Mouse (Mus musculus): ENCODE measurements around the gene Mmp15. TPM values are rescaled to one million over a fixed set of nuclear protein-coding genes. Genes with fewer than 3 reads are reported as not detected.

Mmp15 gene
- polyA plus RNA-seq, 1 experiment: 1.4 TPM

DNA sequence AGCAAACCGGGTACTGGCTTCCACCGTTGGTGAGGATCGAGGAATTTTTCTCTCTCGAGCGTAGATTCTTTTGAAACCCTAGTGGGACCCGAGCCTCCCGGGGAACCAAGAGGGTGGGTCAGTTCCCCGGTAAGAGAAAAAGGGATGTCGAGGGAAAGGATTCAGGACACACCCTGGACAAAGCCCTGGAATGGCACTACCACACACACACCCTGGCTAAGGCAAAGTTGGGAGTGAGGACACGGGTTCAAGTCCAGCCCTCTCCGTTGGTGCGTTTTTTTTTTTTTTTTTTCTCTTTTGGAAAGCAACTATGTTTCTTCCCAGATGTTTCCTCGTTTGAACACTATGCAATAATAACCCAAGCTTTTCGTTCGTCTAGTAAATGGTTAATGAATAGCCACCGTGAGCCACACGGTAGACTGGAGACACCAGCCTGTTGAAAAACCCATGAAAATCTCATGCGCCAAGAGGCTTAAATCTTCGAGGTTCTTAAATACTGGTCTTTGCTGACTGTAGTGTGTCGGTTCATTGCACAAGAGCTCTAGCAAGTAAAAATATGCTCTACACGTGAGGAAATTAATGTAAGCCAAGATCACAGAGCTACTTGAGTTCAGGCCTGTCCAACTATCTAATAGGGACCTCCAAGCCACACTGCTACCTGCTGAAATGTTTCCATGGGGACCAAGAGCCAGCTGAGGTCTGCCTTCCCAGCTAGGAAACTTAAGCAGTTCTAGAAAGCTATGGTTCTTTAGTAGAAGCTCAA, 19.4 kb upstream of the Mmp15 start:
- peak overlapping the region; percentile 94 for H3K4me3 ChIP-seq (ENCODE audit: insufficient read depth, low read length)
- peaks cover 3% of the 10 kb centered on the region; the same call in 1 of the 2 replicates for H3K4me1 ChIP-seq (ENCODE audit: control insufficient read depth, insufficient read depth, low read length)
- no peak for TF ChIP-seq POLR2A (IDR thresholded peaks at IDR 0.05; ENCODE audit: low read depth, low read length)
- no peak for TF ChIP-seq CTCF (IDR thresholded peaks at IDR 0.05; ENCODE audit: borderline replicate concordance, insufficient read depth, low read length)
- peak overlapping the region; percentile 63 for H3K27ac ChIP-seq (ENCODE audit: insufficient read depth, low read length)

DNA sequence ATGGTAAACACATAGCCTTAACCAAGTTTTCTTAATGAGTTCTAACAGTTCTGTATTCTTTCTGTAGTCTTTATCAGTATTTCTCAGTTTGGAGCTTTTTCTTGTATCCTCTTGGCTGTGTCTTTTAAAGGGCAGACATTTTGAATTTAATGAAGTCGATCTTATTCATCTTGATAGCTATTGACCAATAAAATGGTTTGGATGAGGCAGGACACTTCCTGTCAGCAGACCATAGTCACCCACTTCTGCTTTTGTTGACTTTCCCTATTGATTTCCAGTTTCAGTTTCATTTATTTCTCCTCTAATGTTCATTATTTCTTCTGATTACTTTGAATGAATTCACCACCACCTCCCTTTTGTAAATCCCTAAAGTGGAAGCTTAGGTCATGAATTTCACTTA, 16.4 kb upstream of the Mmp15 start:
- TF ChIP-seq POLR2A (IDR thresholded peaks at IDR 0.05; ENCODE audit: low read depth, low read length) (no peak), CTCF (IDR thresholded peaks at IDR 0.05; ENCODE audit: borderline replicate concordance, insufficient read depth, low read length) (no peak)
- H3K4me3 ChIP-seq (ENCODE audit: insufficient read depth, low read length): no peak overlapping the region
- H3K4me1 ChIP-seq (ENCODE audit: control insufficient read depth, insufficient read depth, low read length): 0 out of 2 replicates have a peak, but pooled peaks cover 3% of the 10 kb centered on the region
- no peak overlapping the region; the same call in 1 of the 2 replicates for H3K27ac ChIP-seq (ENCODE audit: insufficient read depth, low read length)

DNA sequence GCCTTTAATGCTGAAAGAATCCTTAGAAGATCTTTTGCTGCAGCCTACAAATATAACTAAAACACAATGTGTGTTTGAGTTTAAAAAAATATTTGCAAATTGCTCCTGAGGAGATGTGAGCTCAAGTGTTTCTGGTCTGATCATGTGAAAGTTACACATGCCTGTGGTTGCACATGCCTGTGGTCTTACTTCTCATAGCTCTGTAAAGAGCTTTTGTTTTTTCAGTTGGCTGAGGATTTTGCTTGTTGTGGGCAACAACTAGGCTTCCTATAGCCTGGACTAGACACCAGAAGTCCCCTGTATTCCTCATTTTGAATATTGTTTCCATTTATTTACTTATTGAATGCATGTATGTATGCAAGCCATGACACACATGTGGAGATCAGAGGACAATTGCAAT, 15.7 kb upstream of the Mmp15 start:
- no peak overlapping the region for H3K27ac ChIP-seq (ENCODE audit: insufficient read depth, low read length)
- 0 out of 2 replicates have a peak, but pooled peaks cover 3% of the 10 kb centered on the region for H3K4me1 ChIP-seq (ENCODE audit: control insufficient read depth, insufficient read depth, low read length)
- H3K4me3 ChIP-seq (ENCODE audit: insufficient read depth, low read length): no peak overlapping the region
- no peak for TF ChIP-seq CTCF (IDR thresholded peaks at IDR 0.05; ENCODE audit: borderline replicate concordance, insufficient read depth, low read length)
- no peak for TF ChIP-seq POLR2A (IDR thresholded peaks at IDR 0.05; ENCODE audit: low read depth, low read length)

DNA sequence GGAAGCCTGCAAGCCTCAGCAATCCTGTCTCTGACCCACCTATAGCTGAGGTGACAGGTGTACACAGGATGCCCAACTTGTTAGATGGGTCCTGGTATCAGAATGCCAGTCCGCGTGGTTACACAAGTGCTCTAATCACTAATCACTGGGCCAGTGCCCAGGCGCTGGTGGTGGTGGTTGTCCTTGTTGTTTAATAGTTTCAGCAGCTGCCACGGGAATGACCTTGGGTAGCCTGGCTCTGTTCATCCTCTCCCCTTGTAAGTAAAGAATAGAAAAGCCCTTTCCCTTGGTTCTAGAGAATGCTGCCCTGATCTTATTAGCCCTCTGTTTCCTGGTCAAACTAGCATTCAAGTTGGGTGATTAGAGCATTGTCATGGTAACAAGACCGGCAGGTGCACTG, 10.3 kb upstream of the Mmp15 start:
- Histone ChIP-seq H3K4me3 (ENCODE audit: insufficient read depth, low read length) (no peak overlapping the region), H3K27ac (ENCODE audit: insufficient read depth, low read length) (no peak overlapping the region), H3K4me1 (ENCODE audit: control insufficient read depth, insufficient read depth, low read length) (no peaks in the 10 kb centered on the region)
- TF ChIP-seq POLR2A (IDR thresholded peaks at IDR 0.05; ENCODE audit: low read depth, low read length): no peak
- no peak for TF ChIP-seq CTCF (IDR thresholded peaks at IDR 0.05; ENCODE audit: borderline replicate concordance, insufficient read depth, low read length)

DNA sequence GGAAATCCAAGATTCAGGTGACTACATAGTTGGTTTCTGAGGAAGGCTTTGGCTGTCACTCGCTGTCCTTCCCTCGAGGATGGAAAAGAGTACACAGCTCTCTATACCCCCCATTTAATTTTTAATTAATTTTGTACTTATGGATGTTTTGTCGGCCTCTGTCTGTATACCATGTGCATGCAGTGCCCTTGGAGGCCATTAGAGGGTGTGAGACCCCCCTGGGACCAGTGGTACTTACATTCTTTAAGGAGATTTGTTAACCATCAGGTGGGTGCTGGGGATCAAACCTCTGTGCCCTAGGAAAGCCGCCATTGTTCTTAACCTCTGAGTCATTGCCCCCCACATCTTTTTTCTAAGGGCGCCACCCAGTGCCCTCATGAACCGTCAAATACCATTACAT, 7.4 kb upstream of the Mmp15 start:
- Histone ChIP-seq H3K4me1 (ENCODE audit: control insufficient read depth, insufficient read depth, low read length) (no peaks in the 10 kb centered on the region), H3K27ac (ENCODE audit: insufficient read depth, low read length) (no peak overlapping the region), H3K4me3 (ENCODE audit: insufficient read depth, low read length) (no peak overlapping the region)
- TF ChIP-seq CTCF (IDR thresholded peaks at IDR 0.05; ENCODE audit: borderline replicate concordance, insufficient read depth, low read length): no peak
- no peak for TF ChIP-seq POLR2A (IDR thresholded peaks at IDR 0.05; ENCODE audit: low read depth, low read length)

DNA sequence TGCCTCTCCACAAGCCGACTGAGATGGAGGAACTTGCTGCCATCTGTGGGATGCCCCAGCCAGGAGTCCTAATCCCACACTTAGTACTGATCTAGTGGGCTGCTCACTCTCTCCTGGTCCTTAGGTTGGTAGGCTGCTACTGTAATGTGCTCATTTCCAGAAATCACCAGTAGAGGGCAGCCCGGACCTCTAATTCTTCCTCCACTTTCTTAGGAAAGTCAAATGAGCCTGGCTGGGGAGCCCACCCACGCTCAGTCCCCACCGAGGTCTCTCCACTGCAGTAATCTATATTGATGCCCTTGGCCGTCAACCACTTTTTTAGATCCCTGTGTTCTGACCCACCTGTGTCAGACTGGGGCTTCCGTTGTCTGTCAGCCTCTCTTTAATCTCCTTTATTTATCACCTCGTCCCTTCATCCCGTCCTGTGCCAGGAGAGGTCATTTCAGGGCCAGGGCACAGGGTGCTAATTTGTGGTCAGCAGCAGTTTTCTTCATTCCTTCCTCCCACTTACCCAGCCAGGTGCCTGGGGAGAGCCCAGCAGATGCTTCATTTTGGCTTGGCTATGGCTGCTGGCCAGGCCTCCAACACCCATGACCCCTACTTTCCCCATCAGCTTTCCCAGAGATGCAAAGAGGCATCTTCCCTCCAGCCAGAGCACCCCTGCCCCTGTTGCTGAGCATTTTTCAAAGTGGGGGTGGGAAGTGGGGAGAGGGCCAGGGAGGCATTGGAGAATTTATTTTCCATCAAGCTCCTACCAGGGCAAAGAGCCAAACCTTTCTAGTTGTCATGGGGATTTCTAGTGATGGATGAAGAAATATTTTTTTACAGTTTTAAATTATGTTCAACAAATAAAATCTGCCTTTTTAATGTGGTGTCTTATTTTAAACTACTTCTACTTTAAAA, 5.2 kb upstream of the Mmp15 start:
- TF ChIP-seq POLR2A (IDR thresholded peaks at IDR 0.05; ENCODE audit: low read depth, low read length) (no peak), CTCF (IDR thresholded peaks at IDR 0.05; ENCODE audit: borderline replicate concordance, insufficient read depth, low read length) (no peak)

DNA sequence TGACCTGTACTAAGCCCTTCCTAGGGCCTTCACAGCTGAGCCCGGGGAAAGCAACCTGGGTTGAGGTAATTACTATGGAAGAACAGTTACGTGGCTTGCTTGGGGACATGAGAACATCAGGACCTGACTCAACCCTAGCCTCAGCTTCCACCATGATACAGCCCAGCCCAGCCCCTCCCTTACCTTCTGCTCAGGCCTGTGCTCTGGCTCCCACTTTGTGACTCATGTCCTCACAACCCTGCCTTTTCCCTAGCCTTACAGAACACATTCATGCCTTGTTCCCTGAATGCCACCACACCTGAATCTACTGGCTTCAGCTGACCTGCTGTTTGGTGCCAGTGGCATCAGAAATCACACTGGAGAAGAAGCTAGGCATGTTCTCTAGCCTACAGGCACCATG, 3.7 kb upstream of the Mmp15 start:
- H3K4me3 ChIP-seq (ENCODE audit: insufficient read depth, low read length): no peak overlapping the region
- TF ChIP-seq POLR2A (IDR thresholded peaks at IDR 0.05; ENCODE audit: low read depth, low read length): no peak
- H3K4me1 ChIP-seq (ENCODE audit: control insufficient read depth, insufficient read depth, low read length): no peaks in the 10 kb centered on the region
- H3K27ac ChIP-seq (ENCODE audit: insufficient read depth, low read length): no peak overlapping the region

More for the DNA sequence above, 5.2 kb upstream of the Mmp15 start:
- Histone ChIP-seq H3K4me3 (ENCODE audit: insufficient read depth, low read length) (no peak overlapping the region), H3K4me1 (ENCODE audit: control insufficient read depth, insufficient read depth, low read length) (no peaks in the 10 kb centered on the region), H3K27ac (ENCODE audit: insufficient read depth, low read length) (no peak overlapping the region)

DNA sequence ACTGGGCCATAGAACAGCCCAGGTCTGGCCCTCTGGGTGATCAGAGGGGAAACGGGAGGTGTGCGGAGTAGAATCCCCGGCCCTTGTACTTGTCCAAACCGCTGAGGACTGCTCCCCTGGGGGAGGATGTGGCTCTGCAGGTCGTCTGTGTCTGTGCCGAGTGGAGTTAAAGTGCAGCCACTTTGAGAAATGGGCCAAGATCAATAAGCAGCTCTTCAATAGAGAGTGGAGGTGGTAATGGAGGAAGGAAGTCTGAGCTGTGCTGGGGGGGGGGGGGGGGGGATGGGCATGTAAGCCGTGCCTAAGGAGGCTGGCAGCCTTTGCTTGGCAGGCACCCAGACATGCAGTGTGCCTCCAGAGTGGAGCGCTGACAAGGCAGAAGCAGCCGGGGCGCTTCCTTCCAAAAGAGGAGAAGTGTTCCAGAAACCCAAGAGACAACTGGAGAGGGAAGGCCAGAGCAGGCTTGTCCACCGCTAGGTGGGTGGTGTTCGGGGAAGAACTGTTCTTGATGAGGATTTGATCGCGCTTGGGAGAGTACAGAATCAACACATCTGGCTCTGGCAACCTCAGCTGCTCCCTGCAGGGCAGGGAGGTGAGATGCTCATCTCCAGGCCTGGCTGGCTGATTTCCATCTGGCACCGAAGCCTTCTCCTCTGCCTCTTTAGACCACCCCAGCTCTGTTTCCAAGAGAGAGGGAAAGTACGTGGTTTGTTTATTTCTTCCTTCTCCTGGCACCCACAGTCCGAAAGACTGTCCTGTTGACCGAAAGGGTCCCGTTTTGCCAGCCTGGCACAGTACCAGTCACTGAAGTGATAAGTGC, 3.0 kb upstream of the Mmp15 start:
- Histone ChIP-seq H3K27ac (ENCODE audit: insufficient read depth, low read length) (no peak overlapping the region), H3K4me1 (ENCODE audit: control insufficient read depth, insufficient read depth, low read length) (no peaks in the 10 kb centered on the region), H3K4me3 (ENCODE audit: insufficient read depth, low read length) (no peak overlapping the region)
- TF ChIP-seq CTCF (IDR thresholded peaks at IDR 0.05; ENCODE audit: borderline replicate concordance, insufficient read depth, low read length): no peak
- no peak for TF ChIP-seq POLR2A (IDR thresholded peaks at IDR 0.05; ENCODE audit: low read depth, low read length)

DNA sequence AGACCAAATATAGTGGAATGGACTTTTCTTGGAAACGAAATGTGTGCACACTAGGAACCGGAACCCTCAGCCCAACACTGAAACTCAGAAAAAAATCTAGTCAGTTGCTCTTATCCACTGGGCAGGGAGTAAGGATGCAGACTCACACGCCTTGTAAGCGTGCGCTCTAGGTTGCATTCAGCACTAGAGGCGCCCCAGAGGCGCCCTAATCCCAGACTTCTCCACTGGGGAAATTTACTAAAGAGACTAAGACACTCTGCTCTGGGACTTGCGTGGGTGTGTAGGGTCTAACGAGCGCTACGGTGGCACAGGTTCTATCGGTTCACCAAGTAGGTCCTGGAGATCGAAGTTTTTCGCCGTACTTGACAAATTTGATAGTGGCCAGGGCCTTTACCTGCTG, 607 bp upstream of the Mmp15 start:
- TF ChIP-seq POLR2A (IDR thresholded peaks at IDR 0.05; ENCODE audit: low read depth, low read length) (no peak), CTCF (IDR thresholded peaks at IDR 0.05; ENCODE audit: borderline replicate concordance, insufficient read depth, low read length) (no peak)
- no peaks in the 10 kb centered on the region for H3K4me1 ChIP-seq (ENCODE audit: control insufficient read depth, insufficient read depth, low read length)
- no peak overlapping the region for H3K4me3 ChIP-seq (ENCODE audit: insufficient read depth, low read length)
- no peak overlapping the region for H3K27ac ChIP-seq (ENCODE audit: insufficient read depth, low read length)
